Mouse (Mus musculus) heart, embryonic 14.5 days (tissue): ENCODE measurements around the gene Vamp5. TPM values are rescaled to one million over a fixed set of nuclear protein-coding genes. Genes with fewer than 3 reads are reported as not detected.
A peak's percentile ranks its signal among the peaks of the same experiment; 100 is the strongest.

Experiments
- ATAC-seq: fragments of 200-750 bp; cut with Nextera tagmentation; 2 replicates; pipeline ENCODE4 v1.8.0; 2017; ENCODE audit warnings: low read depth, moderate TSS enrichment; ENCODE audit not compliant: insufficient number of reproducible peaks, insufficient read depth, low FRiP score
- H3K27ac ChIP-seq, 2 experiments: fragments of 200-500 bp in 1 of 2; fragments of 300-500 bp in 1 of 2; sonication (generic) in 1 of 2; replicated peaks in 1 of 2; 2 replicates each; pipeline ENCODE4 v1.5.1; 2012 to 2014; ENCODE audit warnings: low read depth in 2 of 2, low read length in 2 of 2, control low read depth in 1 of 2, mild to moderate bottlenecking in 1 of 2, mixed read lengths in 1 of 2; ENCODE audit not compliant: control insufficient read depth in 1 of 2, insufficient read depth in 1 of 2
- H3K27me3 ChIP-seq: fragments of 300-500 bp; sonication (generic); 2 replicates; pipeline ENCODE4 v1.6.1; 2014; ENCODE audit warnings: mild to moderate bottlenecking, low read length, control low read depth; ENCODE audit not compliant: control insufficient read depth, insufficient read depth
- H3K36me3 ChIP-seq: fragments of 300-500 bp; sonication (generic); 2 replicates; pipeline ENCODE4 v1.6.1; 2014; ENCODE audit warnings: mild to moderate bottlenecking, control low read depth, low read length, mixed read lengths; ENCODE audit not compliant: control insufficient read depth, insufficient read depth
- H3K4me1 ChIP-seq, 2 experiments: fragments of 200-500 bp in 1 of 2; fragments of 300-500 bp in 1 of 2; sonication (generic) in 1 of 2; 2 replicates each; pipeline ENCODE4 v1.6.1; 2012 to 2014; ENCODE audit warnings: low read length in 2 of 2, control low read depth in 1 of 2, mixed read lengths in 1 of 2; ENCODE audit not compliant: control insufficient read depth in 2 of 2, insufficient read depth in 2 of 2
- H3K4me2 ChIP-seq: fragments of 300-500 bp; sonication (generic); 2 replicates; pipeline ENCODE4 v1.6.1; 2014; ENCODE audit warnings: mild to moderate bottlenecking, low read length
- H3K4me3 ChIP-seq, 2 experiments: fragments of 200-500 bp in 1 of 2; fragments of 300-500 bp in 1 of 2; sonication (generic) in 1 of 2; 2 replicates each; pipeline ENCODE4 v1.5.1; 2012 to 2014; ENCODE audit warnings: low read length in 2 of 2, mild to moderate bottlenecking in 2 of 2, control low read depth in 1 of 2, low read depth in 1 of 2, moderate library complexity in 1 of 2; ENCODE audit not compliant: control insufficient read depth in 1 of 2, insufficient read depth in 1 of 2
- H3K9ac ChIP-seq: fragments of 300-500 bp; sonication (generic); 2 replicates; pipeline ENCODE4 v1.6.1; 2014; ENCODE audit warnings: mild to moderate bottlenecking, low read length
- H3K9me3 ChIP-seq: fragments of 300-500 bp; sonication (generic); 2 replicates; pipeline ENCODE4 v1.6.1; 2016; ENCODE audit warnings: low read length, control low read depth; ENCODE audit not compliant: control insufficient read depth
- WGBS: fragments of 180-500 bp; shearing (Covaris S2); extraction: QIAGEN DNeasy Blood & Tissue Kit; methylation state at CpG from one replicate; pipeline ENCODE4 v1.1.7; 2014; 5-methylcytosine and 5-hydroxymethylcytosine counted together
- polyA plus RNA-seq: library from polyadenylated mRNA; unstranded; fragments of >200 nt; fragmentation: Nextera tagmentation; extraction: Ambion mirVana; gene quantifications from 2 replicates; pipeline ENCODE4 v1.2.1, GENCODE M21; 2014

Vamp5 gene
- polyA plus RNA-seq, 1 experiment from 2014 or later: 61.9 TPM

DNA sequence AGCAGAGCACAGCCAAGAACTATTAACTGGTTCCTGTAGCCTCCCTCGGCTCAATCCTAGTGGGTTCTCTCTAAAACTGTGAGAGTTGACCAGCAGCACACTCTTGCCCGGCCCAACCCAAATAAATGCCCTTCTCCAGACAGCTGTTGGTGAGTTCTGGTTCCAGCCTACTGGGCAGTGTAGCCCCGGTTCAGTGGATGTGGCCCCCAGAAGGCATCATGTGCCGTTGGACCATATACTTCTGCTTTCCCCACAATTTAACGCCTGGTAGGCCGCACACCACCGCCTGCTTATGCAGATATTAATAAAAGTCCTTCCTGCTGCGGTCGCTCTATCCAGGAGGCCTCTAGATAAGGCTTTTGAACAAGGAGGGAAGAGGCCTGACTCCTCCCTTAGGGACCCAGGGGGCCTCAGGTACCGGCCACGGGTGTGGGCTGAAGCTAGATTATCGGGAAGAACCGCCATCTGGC is 9.2 kb upstream of the Vamp5 start:
- WGBS: 7% methylated on average over 13 of the region's 13 CpGs
- Histone ChIP-seq H3K27me3 (no peaks in the 10 kb centered on the region), H3K9ac (peak overlapping the region; percentile 85), H3K36me3 (peaks cover 33% of the 10 kb centered on the region), H3K9me3 (no peaks in the 10 kb centered on the region), H3K27ac (peak overlapping the region; percentile 89 to 97), H3K4me3 (peak overlapping the region; percentile 49 to 59), H3K4me2 (peak overlapping the region; percentile 74), H3K4me1 (peaks cover 13 to 14% of the 10 kb centered on the region in 2 experiments; a peak in 3 of 4 replicates)
- ATAC-seq: peak; percentile 19

DNA sequence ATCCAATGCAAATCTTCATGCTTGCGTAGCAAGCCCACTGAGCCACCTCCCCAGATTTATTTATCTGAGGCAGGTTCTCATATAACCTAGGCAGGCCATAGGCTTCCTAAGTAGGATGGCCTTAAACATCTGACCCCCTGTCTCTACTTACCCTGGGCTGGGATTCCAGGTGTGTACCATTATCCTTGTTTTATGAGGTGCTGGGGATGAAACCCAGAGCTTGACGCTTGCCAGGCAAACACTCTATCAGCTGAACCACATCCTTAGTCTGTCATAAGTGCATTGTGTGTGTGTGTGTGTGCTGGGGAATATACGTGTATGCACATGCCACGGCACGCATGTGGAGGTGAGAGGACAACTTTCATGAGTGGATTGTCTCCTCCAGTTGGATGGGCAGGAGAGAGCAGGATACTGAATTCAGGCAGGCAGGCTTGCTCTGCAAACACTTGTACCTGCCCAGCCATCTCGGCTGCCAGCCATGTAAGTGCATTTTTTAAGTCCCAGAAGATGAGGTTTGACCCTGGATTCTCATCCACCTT is 8.6 kb upstream of the Vamp5 start:
- WGBS: 71% methylated on average over 6 of the region's 6 CpGs
- H3K27me3 ChIP-seq: no peaks in the 10 kb centered on the region
- H3K9ac ChIP-seq: peak overlapping the region; percentile 85
- H3K9me3 ChIP-seq: no peaks in the 10 kb centered on the region
- H3K4me1 ChIP-seq: peaks cover 12 to 13% of the 10 kb centered on the region in 2 experiments; a peak in 3 of 4 replicates
- H3K4me2 ChIP-seq: peak overlapping the region; percentile 74
- ATAC-seq: no peak
- H3K36me3 ChIP-seq: peaks cover 37% of the 10 kb centered on the region
- peak overlapping the region; percentile 89 to 97 for H3K27ac ChIP-seq
- peak overlapping the region; percentile 49 to 59; a peak in 1 of 4 replicates for H3K4me3 ChIP-seq

DNA sequence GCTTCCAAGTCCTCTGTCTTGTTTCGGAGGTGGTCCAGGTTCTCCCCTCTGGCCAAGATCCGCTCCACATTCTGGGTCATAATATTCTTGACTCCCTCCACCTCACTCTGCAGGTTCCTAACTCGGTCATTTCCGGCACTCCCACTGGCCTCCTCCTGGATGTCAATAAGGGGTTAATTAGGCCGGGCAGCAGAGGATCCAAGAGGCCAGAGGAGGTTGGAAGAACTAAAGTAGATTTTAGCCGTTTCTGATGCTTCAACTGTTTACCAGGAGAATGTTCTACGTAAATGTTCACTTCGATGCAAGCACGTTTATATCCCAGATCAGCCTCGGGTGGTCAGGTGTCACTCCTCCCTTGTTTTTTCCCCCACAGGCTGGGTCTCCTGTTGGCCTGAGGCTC is 8.0 kb upstream of the Vamp5 start:
- no peaks in the 10 kb centered on the region for H3K27me3 ChIP-seq
- peaks cover 37% of the 10 kb centered on the region for H3K36me3 ChIP-seq
- H3K9me3 ChIP-seq: no peaks in the 10 kb centered on the region
- no peak overlapping the region for H3K9ac ChIP-seq
- H3K27ac ChIP-seq: no peak overlapping the region
- H3K4me2 ChIP-seq: 0 out of 2 replicates have a peak overlapping the region, but pooled peaks have one; percentile 74
- H3K4me3 ChIP-seq: no peak overlapping the region
- ATAC-seq: no peak
- WGBS: 63% methylated on average over 10 of the region's 10 CpGs
- H3K4me1 ChIP-seq: peaks cover 12 to 13% of the 10 kb centered on the region in 2 experiments; a peak in 3 of 4 replicates

DNA sequence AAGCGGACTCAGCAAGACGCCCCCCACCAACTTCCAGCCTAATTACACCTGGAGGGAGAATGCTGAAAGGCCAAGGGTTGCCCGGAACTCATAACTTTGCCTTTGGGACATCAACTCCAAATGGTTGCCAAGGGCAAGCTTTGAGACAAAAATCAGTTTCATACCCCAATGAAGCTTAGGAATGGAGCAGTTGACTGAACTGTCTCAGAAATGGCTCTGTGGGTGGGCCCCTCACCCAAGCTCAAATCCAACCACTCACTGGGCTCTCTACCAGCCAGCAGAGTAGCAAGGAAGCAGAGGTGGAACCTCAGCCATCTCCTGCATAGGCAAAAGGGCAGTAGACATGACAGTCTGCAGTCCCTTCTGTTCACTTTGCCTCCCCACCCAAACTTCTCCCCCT is 7.5 kb upstream of the Vamp5 start:
- H3K4me2 ChIP-seq: no peak overlapping the region

DNA sequence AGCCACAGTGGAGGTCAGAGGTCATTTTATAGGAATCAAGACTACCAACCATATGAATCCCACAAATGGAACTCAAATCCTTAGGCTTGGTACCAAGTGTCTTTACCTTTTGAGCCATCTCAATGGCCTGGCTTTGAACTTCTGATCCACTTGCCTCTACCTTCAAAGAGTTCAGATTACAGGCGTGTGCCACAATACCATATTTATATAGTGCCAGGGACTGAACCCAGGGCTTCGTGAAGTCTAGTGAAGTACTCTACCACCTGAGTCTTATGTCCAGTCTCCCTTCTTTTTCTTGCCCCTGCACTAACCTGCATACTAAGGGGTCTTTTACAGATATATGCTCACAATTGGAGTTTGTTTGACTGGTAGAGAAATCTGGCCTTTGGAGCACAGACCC is 6.3 kb upstream of the Vamp5 start:
- Histone ChIP-seq H3K27ac (no peak overlapping the region), H3K4me1 (peaks cover 12 to 13% of the 10 kb centered on the region in 2 experiments; a peak in 3 of 4 replicates), H3K27me3 (no peaks in the 10 kb centered on the region), H3K36me3 (peaks cover 37% of the 10 kb centered on the region), H3K9me3 (no peaks in the 10 kb centered on the region), H3K9ac (no peak overlapping the region), H3K4me2 (no peak overlapping the region), H3K4me3 (no peak overlapping the region)
- 84% methylated on average over 2 of the region's 2 CpGs for WGBS
- no peak for ATAC-seq

More for the DNA sequence above, 7.5 kb upstream of the Vamp5 start:
- Histone ChIP-seq H3K27me3 (no peaks in the 10 kb centered on the region), H3K27ac (no peak overlapping the region), H3K9me3 (no peaks in the 10 kb centered on the region), H3K4me1 (peaks cover 12 to 13% of the 10 kb centered on the region in 2 experiments; a peak in 3 of 4 replicates), H3K9ac (no peak overlapping the region), H3K36me3 (peaks cover 37% of the 10 kb centered on the region), H3K4me3 (no peak overlapping the region)
- WGBS: 82% methylated on average over 3 of the region's 3 CpGs
- no peak for ATAC-seq

DNA sequence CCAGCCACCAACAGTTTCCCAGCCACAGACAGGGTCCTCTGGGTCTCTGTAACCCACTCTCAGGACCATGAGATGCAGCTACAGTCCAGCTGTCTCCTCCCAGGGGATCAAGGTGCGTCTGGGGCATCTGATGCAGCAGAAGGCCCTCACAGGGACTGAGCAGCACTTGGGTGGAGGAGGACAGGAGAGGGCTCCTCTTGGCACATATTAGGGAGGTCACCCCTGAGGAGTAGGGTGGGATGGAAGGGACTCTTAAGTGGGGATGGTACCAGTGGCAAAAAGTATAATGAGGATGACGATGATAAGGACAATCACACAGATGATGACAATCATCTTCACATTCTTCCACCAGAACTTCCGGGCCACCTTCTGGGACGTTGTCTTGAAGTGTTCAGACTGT is 5.0 kb upstream of the Vamp5 start:
- ATAC-seq: no peak
- H3K27ac ChIP-seq: no peak overlapping the region
- 60% methylated on average over 4 of the region's 4 CpGs for WGBS
- no peak overlapping the region for H3K4me3 ChIP-seq
- no peak overlapping the region for H3K4me2 ChIP-seq
- H3K9me3 ChIP-seq: no peaks in the 10 kb centered on the region
- peaks cover 37% of the 10 kb centered on the region for H3K36me3 ChIP-seq
- H3K4me1 ChIP-seq: peaks cover 7 to 9% of the 10 kb centered on the region in 2 experiments; a peak in 3 of 4 replicates
- H3K9ac ChIP-seq: no peak overlapping the region
- H3K27me3 ChIP-seq: no peaks in the 10 kb centered on the region

DNA sequence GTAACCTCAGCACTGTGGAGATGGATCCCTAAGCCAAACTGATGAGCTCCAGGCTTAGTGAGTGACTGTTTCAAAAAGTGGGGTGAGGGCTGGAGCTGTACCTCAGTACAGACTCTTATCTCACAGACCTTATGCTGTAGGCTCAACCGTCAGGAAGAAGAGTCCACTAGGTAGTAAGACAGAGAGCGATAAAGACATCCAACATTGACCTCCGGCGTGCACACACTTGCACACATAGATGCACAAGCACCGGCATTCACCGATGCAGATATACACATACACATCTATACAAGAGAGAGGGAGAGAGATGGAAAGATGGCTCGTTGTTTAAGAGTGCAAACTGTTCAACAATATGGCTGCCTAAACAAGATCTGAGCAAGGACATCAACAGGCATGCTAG is 3.7 kb upstream of the Vamp5 start:
- H3K9ac ChIP-seq: no peak overlapping the region
- H3K27ac ChIP-seq: no peak overlapping the region
- no peaks in the 10 kb centered on the region for H3K27me3 ChIP-seq
- H3K36me3 ChIP-seq: peaks cover 37% of the 10 kb centered on the region
- H3K4me3 ChIP-seq: no peak overlapping the region
- no peaks in the 10 kb centered on the region for H3K9me3 ChIP-seq
- WGBS: 86% methylated on average over 7 of the region's 7 CpGs
- no peak for ATAC-seq
- peaks cover 6 to 8% of the 10 kb centered on the region in 2 experiments; a peak in 2 of 4 replicates for H3K4me1 ChIP-seq
- H3K4me2 ChIP-seq: no peak overlapping the region
